Mouse (Mus musculus): ENCODE results near the gene Odaph. TPM values are rescaled to one million over a fixed set of nuclear protein-coding genes. Genes with fewer than 3 reads are reported as not detected.

Odaph gene
- not detected for total RNA-seq (2023)

GRCm38 (mm10) chr5:91987236-91987635, at the start of gene Odaph:
Gene Odaph (plus strand): TSS chr5:91987475.

DNA sequence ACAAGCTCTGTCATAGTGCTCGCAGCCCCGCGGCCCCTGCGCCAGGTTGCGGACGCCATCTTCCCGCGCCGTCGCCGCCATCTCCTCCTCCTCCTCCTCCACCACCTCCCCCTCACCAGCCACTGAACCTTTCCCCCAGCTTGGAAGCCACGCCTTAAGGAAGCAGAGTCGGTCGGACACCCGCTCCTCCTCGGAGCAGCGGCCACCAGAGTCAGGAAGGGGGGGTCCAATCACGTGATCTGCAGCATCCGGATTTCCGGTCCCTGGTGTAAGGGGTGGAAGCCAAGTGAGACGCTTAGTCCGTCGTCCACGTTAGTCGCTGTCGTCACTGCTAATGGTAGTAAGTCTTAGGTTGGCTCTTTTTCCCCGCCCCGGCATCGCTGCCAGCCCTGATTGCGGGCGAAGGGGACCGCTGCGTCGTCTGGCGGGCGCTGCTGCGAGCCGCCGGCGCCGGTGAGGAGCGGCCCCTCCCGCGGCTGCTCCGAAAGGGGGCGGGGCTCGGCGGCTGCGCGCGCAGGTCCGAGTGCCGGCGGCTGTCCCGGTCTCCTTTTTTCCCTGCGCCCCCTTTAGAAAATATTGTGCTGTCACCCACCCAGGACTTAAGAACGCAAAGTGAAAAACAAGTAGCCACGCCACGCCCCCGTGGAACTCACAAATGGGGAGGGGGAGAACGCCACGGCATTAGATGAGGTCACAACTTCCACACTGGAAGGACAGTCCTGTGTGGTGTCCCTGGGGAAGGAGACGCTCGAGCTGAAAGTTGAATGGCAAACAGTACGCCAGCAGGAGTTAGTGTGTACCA, 24.4 kb upstream of the Odaph start, which contains the start of gene Rchy1:
Gene Rchy1, minus strand, starts transcription at position 430 of the 802 bp plus-strand sequence.

DNA sequence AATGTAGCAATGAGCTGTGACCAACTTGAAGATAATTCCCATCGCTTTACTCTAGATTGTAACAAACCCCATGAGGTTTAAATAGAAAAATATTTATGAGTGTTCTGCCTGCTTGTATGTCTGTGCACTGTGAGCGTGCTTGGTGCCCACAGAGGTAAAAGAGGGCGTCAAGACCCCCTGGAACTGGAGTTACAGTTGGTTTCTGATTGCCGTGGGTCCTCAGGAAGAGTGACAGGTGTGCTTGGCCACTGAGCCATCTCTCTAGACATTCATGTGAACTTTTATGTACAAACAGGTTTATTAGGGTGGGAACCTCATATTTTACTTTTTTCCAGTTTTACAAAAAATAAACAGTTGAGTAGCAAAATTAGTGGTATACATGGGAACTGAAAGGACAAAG, 56.5 kb downstream of the Odaph start, which contains the start of gene Cdkl2:
Gene Cdkl2, minus strand, starts transcription at position 101 of the 400 bp plus-strand sequence.

Other genes with a start within 250 kb of the Odaph start
- 10 to 100 TPM; 91.1 to 92.5 TPM for gene Rchy1, start 24.4 kb upstream of the Odaph start, total RNA-seq (2023)
- 1 to 10 TPM; 3.5 TPM for gene Cdkl2, start 56.4 kb downstream of the Odaph start, total RNA-seq (2023)
- gene G3bp2, start 96.2 kb downstream of the Odaph start, total RNA-seq (2023), result 100 to 1,000 TPM; 126 to 129 TPM
- 10 to 100 TPM; 62.4 to 63.9 TPM for gene Uso1, start 150.5 kb downstream of the Odaph start, total RNA-seq (2023)
- not detected for gene U90926, start 227.9 kb downstream of the Odaph start, total RNA-seq (2023)

Measured in T-cell, adult 66 days (primary cell).